Mouse (Mus musculus): Measurements from ENCODE around the gene Crybg2. TPM values are rescaled to one million over a fixed set of nuclear protein-coding genes. Genes with fewer than 3 reads are reported as not detected.

Gene Crybg2
- polyA plus RNA-seq (2012) = 1.4 and 2.4 TPM in 2 replicates

GRCm38 (mm10) chr4:134060135-134060865, at the start of gene Crybg2:
Gene Crybg2, plus strand, starts transcription at chr4:134060815.

GRCm38 (mm10) chr4:134018779-134019145, 41.9 kb upstream of the Crybg2 start, which contains the start of gene Lin28a:
Gene Lin28a, minus strand, starts transcription at chr4:134018841.

GRCm38 (mm10) chr4:134053538-134053937, 7.1 kb upstream of the Crybg2 start, which contains the start of gene Zfp683:
Gene Zfp683, plus strand, starts transcription at chr4:134053838.

GRCm38 (mm10) chr4:134094923-134095547, 34.4 kb downstream of the Crybg2 start, which contains the start of gene Cd52:
Gene Cd52, minus strand, starts transcription at chr4:134095082.

GRCm38 (mm10) chr4:134101979-134102741, 41.5 kb downstream of the Crybg2 start, which contains the start of gene Ubxn11:
Gene Ubxn11, plus strand, starts transcription at chr4:134102570.

GRCm38 (mm10) chr4:134128221-134128982, 67.8 kb downstream of the Crybg2 start, which contains the start of gene Sh3bgrl3:
Gene Sh3bgrl3, minus strand, starts transcription at chr4:134128789.

Other genes with a start within 250 kb of the Crybg2 start
- gene Rps6ka1, start 173.0 kb upstream of the Crybg2 start, polyA plus RNA-seq (2012) = 149 and 205 TPM in 2 replicates
- 2,484 and 2,821 TPM in 2 replicates for gene Hmgn2, start 92.2 kb upstream of the Crybg2 start, polyA plus RNA-seq (2012)
- gene Dhdds, start 59.9 kb upstream of the Crybg2 start, polyA plus RNA-seq (2012) = 24.5 and 27.5 TPM in 2 replicates
- 0.30 and 0.51 TPM in 2 replicates for gene Lin28a, start 42.0 kb upstream of the Crybg2 start, polyA plus RNA-seq (2012)
- gene Zfp683, start 7.0 kb upstream of the Crybg2 start, polyA plus RNA-seq (2012) = 0.15 TPM in 1 of 2 replicates, not detected in the other
- 131 and 232 TPM in 2 replicates for gene Cd52, start 34.3 kb downstream of the Crybg2 start, polyA plus RNA-seq (2012)
- 33.5 and 39.3 TPM in 2 replicates for gene Ubxn11, start 41.8 kb downstream of the Crybg2 start, polyA plus RNA-seq (2012)
- 886 and 1,036 TPM in 2 replicates for gene Sh3bgrl3, start 68.0 kb downstream of the Crybg2 start, polyA plus RNA-seq (2012)
- gene Cep85, start 126.3 kb downstream of the Crybg2 start, polyA plus RNA-seq (2012) = 41.4 and 47.6 TPM in 2 replicates
- gene Gm7534, start 142.2 kb downstream of the Crybg2 start, polyA plus RNA-seq (2012) = not detected in 2 replicates
- gene Catsper4, start 166.6 kb downstream of the Crybg2 start, polyA plus RNA-seq (2012) = not detected in 2 replicates
- 0.23 and 0.50 TPM in 2 replicates for gene Cnksr1, start 177.6 kb downstream of the Crybg2 start, polyA plus RNA-seq (2012)
- gene E130218I03Rik, start 182.8 kb downstream of the Crybg2 start, polyA plus RNA-seq (2012) = 0.10 and 0.25 TPM in 2 replicates
- 60.4 and 65.0 TPM in 2 replicates for gene Zfp593, start 184.8 kb downstream of the Crybg2 start, polyA plus RNA-seq (2012)
- gene Gm30191, start 186.1 kb downstream of the Crybg2 start, polyA plus RNA-seq (2012) = not detected in 2 replicates
- 0.43 and 0.83 TPM in 2 replicates for gene Grrp1, start 193.3 kb downstream of the Crybg2 start, polyA plus RNA-seq (2012)
- gene Pdik1l, start 227.1 kb downstream of the Crybg2 start, polyA plus RNA-seq (2012) = 1.9 and 3.0 TPM in 2 replicates